Mouse (Mus musculus) cerebellum, adult 2 months (tissue): ENCODE results near the gene Evx1.

Experiments used
- CTCF ChIP-seq: fragments of 200-500 bp; IDR thresholded peaks from 2 replicates; pipeline ENCODE4 v1.5.1; 2011; ENCODE audit warnings: low read depth, mild to moderate bottlenecking, control low read depth, low read length, moderate library complexity, borderline replicate concordance; ENCODE audit not compliant: insufficient read depth
- POLR2A ChIP-seq: fragments of 200-500 bp; IDR thresholded peaks from 2 replicates; pipeline ENCODE4 v1.6.1; 2011; ENCODE audit warnings: low read length, control low read depth, borderline replicate concordance; ENCODE audit not compliant: insufficient read depth

- TF ChIP-seq CTCF (no peak), POLR2A (no peak)
Measured at GRCm38 (mm10) chr6:52311661-52312557, 1.4 kb upstream of the Evx1 start.
